Mouse (Mus musculus) small intestine, adult 2 months (tissue): ENCODE results near the gene Rnf40.

ENCODE experiments used
- CTCF ChIP-seq: fragments of 200-500 bp; IDR thresholded peaks from 2 replicates; pipeline ENCODE4 v1.5.1; 2012; ENCODE audit warnings: low read depth, mild to moderate bottlenecking, control low read depth, inconsistent platforms, low read length, moderate library complexity, mixed read lengths; ENCODE audit not compliant: insufficient replicate concordance, insufficient read length; ENCODE audit errors: extremely low read depth
- POLR2A ChIP-seq: fragments of 200-500 bp; IDR thresholded peaks from 2 replicates; pipeline ENCODE4 v1.6.1; 2012; ENCODE audit warnings: low read depth, mild to moderate bottlenecking, control low read depth, inconsistent platforms, low read length, moderate library complexity

DNA sequence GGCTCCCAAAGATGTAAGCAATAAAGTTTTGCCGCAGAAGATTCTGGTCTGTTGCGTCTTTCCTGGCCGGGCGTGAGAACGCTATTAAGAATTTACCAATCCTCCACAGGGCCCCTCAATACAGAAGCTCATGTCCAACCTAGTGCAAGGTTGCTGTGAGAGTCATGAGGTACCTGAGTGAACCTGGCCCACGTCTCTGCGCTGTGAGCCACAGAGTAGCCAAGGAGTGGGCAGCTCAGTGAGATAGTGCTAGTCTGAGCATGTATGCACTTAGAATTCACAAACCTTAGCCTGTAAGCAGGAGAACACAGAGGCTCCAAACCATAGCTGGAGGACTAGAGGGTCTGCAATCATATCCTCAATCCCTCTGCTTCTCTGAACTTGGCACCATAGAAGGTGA lies 37.5 kb downstream of the Rnf40 start:
- TF ChIP-seq CTCF = no peak
- no peak for TF ChIP-seq POLR2A
